Mouse (Mus musculus): ENCODE results near the gene Zbtb18. TPM values are rescaled to one million over a fixed set of nuclear protein-coding genes. Genes with fewer than 3 reads are reported as not detected.
"Not testable (repeated sequence)": the region's sequence is repeated elsewhere in the genome, so short reads cannot be mapped to it uniquely, and the experiment has no call there.

The Zbtb18 gene
- polyA plus RNA-seq, 1 experiment: 30.3 TPM

GRCm38 (mm10) chr1:177445461-177446130 is 3.4 kb downstream of the Zbtb18 start:
- Histone ChIP-seq H3K4me1 (ENCODE audit: control insufficient read depth, insufficient read depth, low read length) (peaks cover 6% of the 10 kb centered on the region), H3K4me3 (ENCODE audit: insufficient read depth, low read length) (no peak overlapping the region), H3K27ac (ENCODE audit: insufficient read depth, low read length) (no peak overlapping the region)
- TF ChIP-seq CTCF (IDR thresholded peaks at IDR 0.05; ENCODE audit: borderline replicate concordance, insufficient read depth, low read length) (no peak), POLR2A (IDR thresholded peaks at IDR 0.05; ENCODE audit: low read depth, low read length) (no peak)

- TF ChIP-seq POLR2A (IDR thresholded peaks at IDR 0.05; ENCODE audit: low read depth, low read length) (no peak), CTCF (IDR thresholded peaks at IDR 0.05; ENCODE audit: borderline replicate concordance, insufficient read depth, low read length) (no peak)
- Histone ChIP-seq H3K27ac (ENCODE audit: insufficient read depth, low read length) (no peak overlapping the region), H3K4me3 (ENCODE audit: insufficient read depth, low read length) (no peak overlapping the region), H3K4me1 (ENCODE audit: control insufficient read depth, insufficient read depth, low read length) (peaks cover 4% of the 10 kb centered on the region; the same call in 1 of the 2 replicates)
Measured at GRCm38 (mm10) chr1:177447086-177447485, 4.9 kb downstream of the Zbtb18 start.

DNA sequence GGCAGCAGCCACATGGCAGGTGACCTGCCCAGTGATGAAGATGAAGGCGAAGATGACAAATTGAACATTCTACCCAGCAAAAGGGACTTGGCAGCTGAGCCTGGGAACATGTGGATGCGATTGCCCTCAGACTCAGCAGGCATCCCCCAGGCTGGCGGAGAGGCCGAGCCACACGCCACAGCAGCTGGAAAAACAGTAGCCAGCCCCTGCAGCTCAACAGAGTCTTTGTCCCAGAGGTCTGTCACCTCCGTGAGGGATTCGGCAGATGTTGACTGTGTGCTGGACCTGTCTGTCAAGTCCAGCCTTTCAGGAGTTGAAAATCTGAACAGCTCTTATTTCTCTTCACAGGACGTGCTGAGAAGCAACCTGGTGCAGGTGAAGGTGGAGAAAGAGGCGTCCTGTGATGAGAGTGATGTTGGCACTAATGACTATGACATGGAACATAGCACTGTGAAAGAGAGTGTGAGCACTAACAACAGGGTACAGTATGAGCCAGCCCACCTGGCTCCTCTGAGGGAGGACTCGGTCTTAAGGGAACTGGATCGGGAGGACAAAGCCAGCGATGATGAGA is 5.5 kb downstream of the Zbtb18 start:
- no peak for TF ChIP-seq POLR2A (IDR thresholded peaks at IDR 0.05; ENCODE audit: low read depth, low read length)
- TF ChIP-seq CTCF (IDR thresholded peaks at IDR 0.05; ENCODE audit: borderline replicate concordance, insufficient read depth, low read length): no peak
- H3K4me3 ChIP-seq (ENCODE audit: insufficient read depth, low read length): no peak overlapping the region
- H3K27ac ChIP-seq (ENCODE audit: insufficient read depth, low read length): no peak overlapping the region
- H3K4me1 ChIP-seq (ENCODE audit: control insufficient read depth, insufficient read depth, low read length): peaks cover 4% of the 10 kb centered on the region; the same call in 1 of the 2 replicates

- no peak overlapping the region for H3K27ac ChIP-seq (ENCODE audit: insufficient read depth, low read length)
- TF ChIP-seq POLR2A (IDR thresholded peaks at IDR 0.05; ENCODE audit: low read depth, low read length) (no peak), CTCF (IDR thresholded peaks at IDR 0.05; ENCODE audit: borderline replicate concordance, insufficient read depth, low read length) (no peak)
- no peak overlapping the region for H3K4me3 ChIP-seq (ENCODE audit: insufficient read depth, low read length)
- peaks cover 4% of the 10 kb centered on the region; the same call in 1 of the 2 replicates for H3K4me1 ChIP-seq (ENCODE audit: control insufficient read depth, insufficient read depth, low read length)
Measured at GRCm38 (mm10) chr1:177448121-177448561, 6.0 kb downstream of the Zbtb18 start.

- TF ChIP-seq POLR2A (IDR thresholded peaks at IDR 0.05; ENCODE audit: low read depth, low read length) (no peak), CTCF (IDR thresholded peaks at IDR 0.05; ENCODE audit: borderline replicate concordance, insufficient read depth, low read length) (no peak)
Measured at GRCm38 (mm10) chr1:177448921-177449320, 6.8 kb downstream of the Zbtb18 start.

GRCm38 (mm10) chr1:177449857-177450256 is 7.7 kb downstream of the Zbtb18 start:
- H3K4me3 ChIP-seq (ENCODE audit: insufficient read depth, low read length); H3K4me1 ChIP-seq (ENCODE audit: control insufficient read depth, insufficient read depth, low read length); H3K27ac ChIP-seq (ENCODE audit: insufficient read depth, low read length): not testable (repeated sequence)

More at GRCm38 (mm10) chr1:177448921-177449320, 6.8 kb downstream of the Zbtb18 start:
- Histone ChIP-seq H3K27ac (ENCODE audit: insufficient read depth, low read length) (no peak overlapping the region), H3K4me1 (ENCODE audit: control insufficient read depth, insufficient read depth, low read length) (peaks cover 4% of the 10 kb centered on the region; the same call in 1 of the 2 replicates), H3K4me3 (ENCODE audit: insufficient read depth, low read length) (no peak overlapping the region)

- TF ChIP-seq CTCF (IDR thresholded peaks at IDR 0.05; ENCODE audit: borderline replicate concordance, insufficient read depth, low read length): no peak
- no peak for TF ChIP-seq POLR2A (IDR thresholded peaks at IDR 0.05; ENCODE audit: low read depth, low read length)
- Histone ChIP-seq H3K4me3 (ENCODE audit: insufficient read depth, low read length) (no peak overlapping the region), H3K27ac (ENCODE audit: insufficient read depth, low read length) (no peak overlapping the region), H3K4me1 (ENCODE audit: control insufficient read depth, insufficient read depth, low read length) (no peaks in the 10 kb centered on the region)
Measured at GRCm38 (mm10) chr1:177451041-177451440, 8.9 kb downstream of the Zbtb18 start.

DNA sequence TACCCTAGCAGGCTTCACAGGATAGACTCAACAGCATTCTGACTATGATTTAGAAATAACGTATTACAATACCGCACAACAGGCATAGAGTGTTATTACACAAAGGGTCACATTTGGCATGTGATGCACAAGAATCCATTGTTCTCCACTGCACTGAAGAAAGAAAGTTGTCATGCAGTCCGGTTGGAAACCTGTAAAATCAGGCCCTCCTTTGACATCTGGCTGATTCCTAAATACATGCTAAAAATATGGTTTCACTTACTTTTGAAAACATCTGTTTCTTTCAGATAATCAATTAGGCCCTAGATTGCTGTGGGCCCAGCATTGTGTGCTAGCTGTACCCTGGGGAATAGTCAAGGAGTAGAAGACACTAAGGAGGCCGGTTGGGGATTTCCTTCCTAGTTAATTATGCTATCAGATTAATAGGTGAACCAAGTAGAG is 9.9 kb downstream of the Zbtb18 start:
- TF ChIP-seq POLR2A (IDR thresholded peaks at IDR 0.05; ENCODE audit: low read depth, low read length) (no peak), CTCF (IDR thresholded peaks at IDR 0.05; ENCODE audit: borderline replicate concordance, insufficient read depth, low read length) (no peak)
- Histone ChIP-seq H3K4me1 (ENCODE audit: control insufficient read depth, insufficient read depth, low read length) (no peaks in the 10 kb centered on the region), H3K27ac (ENCODE audit: insufficient read depth, low read length) (no peak overlapping the region), H3K4me3 (ENCODE audit: insufficient read depth, low read length) (no peak overlapping the region)

- Histone ChIP-seq H3K4me1 (ENCODE audit: control insufficient read depth, insufficient read depth, low read length) (no peaks in the 10 kb centered on the region), H3K27ac (ENCODE audit: insufficient read depth, low read length) (no peak overlapping the region), H3K4me3 (ENCODE audit: insufficient read depth, low read length) (no peak overlapping the region)
- TF ChIP-seq POLR2A (IDR thresholded peaks at IDR 0.05; ENCODE audit: low read depth, low read length) (no peak), CTCF (IDR thresholded peaks at IDR 0.05; ENCODE audit: borderline replicate concordance, insufficient read depth, low read length) (no peak)
Measured at GRCm38 (mm10) chr1:177452987-177453386, 10.8 kb downstream of the Zbtb18 start.

GRCm38 (mm10) chr1:177453806-177454205 is 11.7 kb downstream of the Zbtb18 start:
- H3K27ac ChIP-seq (ENCODE audit: insufficient read depth, low read length): no peak overlapping the region
- TF ChIP-seq CTCF (IDR thresholded peaks at IDR 0.05; ENCODE audit: borderline replicate concordance, insufficient read depth, low read length) (no peak), POLR2A (IDR thresholded peaks at IDR 0.05; ENCODE audit: low read depth, low read length) (no peak)
- no peak overlapping the region for H3K4me3 ChIP-seq (ENCODE audit: insufficient read depth, low read length)
- no peaks in the 10 kb centered on the region for H3K4me1 ChIP-seq (ENCODE audit: control insufficient read depth, insufficient read depth, low read length)

Data from embryonic fibroblast, embryonic 13.5 days (primary cell).